Mouse (Mus musculus) cerebellum, adult 8-10 months (tissue): ENCODE measurements at regions not wholly inside any gene's neighbourhood (a gene's known extent, or its start where the extent isn't known, plus 50 kb on each side); places are given as distances from the start of the nearest gene placed in this dataset.

Source experiments
- DNase-seq: peaks from one replicate; pipeline ENCODE4 v3.0.0; 2022

GRCm38 (mm10) chr9:87965103-87965780, 234.2 kb upstream of the Tbx18 start:
- no peak for DNase-seq

GRCm38 (mm10) chr9:87968190-87969082, 237.4 kb upstream of the Tbx18 start:
- DNase-seq, result no peak

- DNase-seq, result no peak
Measured at GRCm38 (mm10) chr9:87970586-87970985, 239.5 kb upstream of the Tbx18 start.

GRCm38 (mm10) chr9:87971791-87972190, 240.7 kb upstream of the Tbx18 start:
- no peak for DNase-seq

- DNase-seq, result no peak
Measured at GRCm38 (mm10) chr9:87973531-87973930, 242.5 kb upstream of the Tbx18 start.

- DNase-seq, result no peak
Measured at GRCm38 (mm10) chr9:87984910-87985309, 253.8 kb upstream of the Tbx18 start.

- no peak for DNase-seq
Measured at GRCm38 (mm10) chr9:87985439-87985838, 254.4 kb upstream of the Tbx18 start.

GRCm38 (mm10) chr9:88005945-88006700, 275.1 kb upstream of the Tbx18 start:
- DNase-seq, result no peak

- DNase-seq, result no peak
Measured at GRCm38 (mm10) chr9:88023752-88024151, 292.7 kb upstream of the Tbx18 start.

GRCm38 (mm10) chr9:88025936-88026335, 294.9 kb upstream of the Tbx18 start:
- DNase-seq, result no peak

- DNase-seq, result no peak
Measured at GRCm38 (mm10) chr9:88030509-88031148, 296.4 kb upstream of the Nt5e start.

GRCm38 (mm10) chr9:88037560-88037959, 289.4 kb upstream of the Nt5e start:
- no peak for DNase-seq

- DNase-seq, result no peak
Measured at GRCm38 (mm10) chr9:88049270-88049669, 277.7 kb upstream of the Nt5e start.

- DNase-seq, result no peak
Measured at GRCm38 (mm10) chr9:88049792-88050191, 277.2 kb upstream of the Nt5e start.

- DNase-seq, result no peak
Measured at GRCm38 (mm10) chr9:88058551-88058950, 268.4 kb upstream of the Nt5e start.

GRCm38 (mm10) chr9:88059005-88059404, 268.0 kb upstream of the Nt5e start:
- DNase-seq, result no peak

- DNase-seq, result no peak
Measured at GRCm38 (mm10) chr9:88063973-88064676, 262.9 kb upstream of the Nt5e start.

GRCm38 (mm10) chr9:88065057-88065456, 261.9 kb upstream of the Nt5e start:
- DNase-seq, result no peak

- DNase-seq, result no peak
Measured at GRCm38 (mm10) chr9:88065777-88066176, 261.2 kb upstream of the Nt5e start.

- DNase-seq, result no peak
Measured at GRCm38 (mm10) chr9:88068322-88068721, 258.7 kb upstream of the Nt5e start.

- DNase-seq, result no peak
Measured at GRCm38 (mm10) chr9:88068881-88069304, 258.1 kb upstream of the Nt5e start.

GRCm38 (mm10) chr9:88069834-88070233, 257.2 kb upstream of the Nt5e start:
- DNase-seq, result no peak
